Mouse (Mus musculus): ENCODE measurements at regions not wholly inside any gene's neighbourhood (a gene's known extent, or its start where the extent isn't known, plus 50 kb on each side); places are given as distances from the start of the nearest gene placed in this dataset.

DNA sequence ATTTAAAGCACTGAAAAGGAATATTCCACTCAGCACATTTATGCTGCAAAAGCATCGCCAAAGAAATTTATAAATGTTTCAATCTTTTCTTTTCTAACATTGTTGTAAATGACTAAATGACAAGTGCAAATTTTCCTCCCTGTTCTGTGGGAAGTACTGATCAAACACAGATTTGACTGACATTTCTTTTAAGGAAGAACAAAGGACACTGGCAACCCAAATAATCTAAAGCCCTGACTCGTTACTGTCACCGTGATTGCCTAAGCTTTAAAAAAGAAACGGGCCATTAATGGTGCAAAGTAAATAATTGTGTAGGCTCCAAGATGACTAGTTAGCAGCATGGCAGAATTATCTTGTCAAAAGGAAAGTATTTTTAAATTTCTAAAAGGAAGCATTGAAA is 587.4 kb downstream of the Otol1 start:
- DNase-seq (ENCODE audit: low spot score) = no peak
